Mouse (Mus musculus) thymus, adult 2 months (tissue): ENCODE data around the gene Mrtfb. TPM values are rescaled to one million over a fixed set of nuclear protein-coding genes. Genes with fewer than 3 reads are reported as not detected.
"Not testable (repeated sequence)": the region's sequence is repeated elsewhere in the genome, so short reads cannot be mapped to it uniquely, and the experiment has no call there.

Experiments used
- DNase-seq: peaks from one replicate; pipeline ENCODE4 v3.0.0; 2021
- H3K27ac ChIP-seq: fragments of 200-500 bp; 2 replicates; pipeline ENCODE4 v1.5.1; 2012; ENCODE audit warnings: low read length, control low read depth; ENCODE audit not compliant: control insufficient read depth, insufficient read depth
- H3K27me3 ChIP-seq: fragments of 200-500 bp; 2 replicates; pipeline ENCODE4 v1.6.1; 2012; ENCODE audit warnings: mild to moderate bottlenecking, low read length, moderate library complexity, mixed read lengths; ENCODE audit not compliant: control insufficient read depth, insufficient read depth
- H3K36me3 ChIP-seq: fragments of 200-500 bp; 2 replicates; pipeline ENCODE4 v1.6.1; 2012; ENCODE audit warnings: mild to moderate bottlenecking, low read length, moderate library complexity; ENCODE audit not compliant: control insufficient read depth, insufficient read depth
- H3K4me1 ChIP-seq: fragments of 200-500 bp; replicated peaks from 2 replicates; pipeline ENCODE4 v1.6.1; 2012; ENCODE audit warnings: low read length; ENCODE audit not compliant: control insufficient read depth, insufficient read depth
- H3K4me3 ChIP-seq: fragments of 200-500 bp; 2 replicates; pipeline ENCODE4 v1.5.1; 2012; ENCODE audit warnings: mild to moderate bottlenecking, low read length, control low read depth, moderate library complexity; ENCODE audit not compliant: control insufficient read depth, insufficient read depth
- CTCF ChIP-seq: fragments of 200-500 bp; IDR thresholded peaks from 2 replicates; pipeline ENCODE4 v1.5.1; 2012; ENCODE audit warnings: mild to moderate bottlenecking, control low read depth, low read length, moderate library complexity, borderline replicate concordance; ENCODE audit not compliant: control insufficient read depth, poor library complexity, insufficient read depth; ENCODE audit errors: extremely low read depth
- POLR2A ChIP-seq: fragments of 200-500 bp; IDR thresholded peaks from 2 replicates; pipeline ENCODE4 v1.6.1; 2012; ENCODE audit warnings: mild to moderate bottlenecking, low read length, control low read depth, moderate library complexity; ENCODE audit not compliant: control insufficient read depth, poor library complexity, insufficient read depth; ENCODE audit errors: extremely low read depth
- WGBS: fragments of 180-500 bp; shearing (Covaris S2); methylation state at CpG from one replicate; pipeline ENCODE4 v1.1.7; 2018; 5-methylcytosine and 5-hydroxymethylcytosine counted together
- polyA plus RNA-seq: library from polyadenylated mRNA; depleted of rRNA; stranded (reverse); fragments of >200 nt; gene quantifications from 2 replicates; pipeline ENCODE4 v1.2.3, GENCODE M21; 2012

The Mrtfb gene
- polyA plus RNA-seq, 1 experiment = 8.5 TPM

- H3K4me1 ChIP-seq = no peaks in the 10 kb centered on the region
- no peaks in the 10 kb centered on the region for H3K27me3 ChIP-seq
- H3K36me3 ChIP-seq = no peaks in the 10 kb centered on the region
- no peak overlapping the region for H3K4me3 ChIP-seq
- TF ChIP-seq CTCF = no peak
- no peak for TF ChIP-seq POLR2A
- H3K27ac ChIP-seq = no peak overlapping the region
- DNase-seq = no peak
- WGBS = 97% methylated on average over 3 of the region's 3 CpGs
Measured at GRCm38 (mm10) chr16:13266312-13266711, 10.0 kb downstream of the Mrtfb start.

GRCm38 (mm10) chr16:13267350-13267904 is 11.1 kb downstream of the Mrtfb start:
- no peak for DNase-seq
- Histone ChIP-seq H3K27ac (no peak overlapping the region), H3K36me3 (no peaks in the 10 kb centered on the region), H3K27me3 (no peaks in the 10 kb centered on the region), H3K4me1 (no peaks in the 10 kb centered on the region), H3K4me3 (no peak overlapping the region)
- WGBS = 92% methylated on average over 3 of the region's 3 CpGs
- TF ChIP-seq POLR2A (no peak), CTCF (no peak)

- WGBS = 100% methylated on average over 2 of the region's 2 CpGs
Measured at GRCm38 (mm10) chr16:13269426-13269825, 13.1 kb downstream of the Mrtfb start.

GRCm38 (mm10) chr16:13276258-13276657 is 20.0 kb downstream of the Mrtfb start:
- H3K27ac ChIP-seq = no peak overlapping the region
- no peak overlapping the region for H3K4me3 ChIP-seq
- WGBS = 97% methylated on average over 2 of the region's 2 CpGs
- no peaks in the 10 kb centered on the region for H3K27me3 ChIP-seq
- DNase-seq = no peak
- TF ChIP-seq CTCF (no peak), POLR2A (no peak)
- H3K36me3 ChIP-seq = no peaks in the 10 kb centered on the region
- H3K4me1 ChIP-seq = no peaks in the 10 kb centered on the region

More at GRCm38 (mm10) chr16:13269426-13269825, 13.1 kb downstream of the Mrtfb start:
- no peak overlapping the region for H3K4me3 ChIP-seq
- H3K27me3 ChIP-seq = no peaks in the 10 kb centered on the region
- H3K27ac ChIP-seq = no peak overlapping the region
- TF ChIP-seq CTCF = no peak
- no peak for TF ChIP-seq POLR2A
- DNase-seq = no peak
- no peaks in the 10 kb centered on the region for H3K4me1 ChIP-seq
- H3K36me3 ChIP-seq = no peaks in the 10 kb centered on the region

GRCm38 (mm10) chr16:13276709-13277399 is 20.6 kb downstream of the Mrtfb start:
- TF ChIP-seq CTCF (no peak), POLR2A (no peak)
- Histone ChIP-seq H3K4me3 (no peak overlapping the region), H3K27me3 (no peaks in the 10 kb centered on the region), H3K27ac (no peak overlapping the region), H3K4me1 (no peaks in the 10 kb centered on the region), H3K36me3 (no peaks in the 10 kb centered on the region)
- no peak for DNase-seq
- WGBS = 80% methylated on average over 3 of the region's 3 CpGs

GRCm38 (mm10) chr16:13286425-13286824 is 30.1 kb downstream of the Mrtfb start:
- not testable (repeated sequence) for H3K27me3 ChIP-seq, H3K4me3 ChIP-seq, H3K27ac ChIP-seq, H3K4me1 ChIP-seq, DNase-seq, H3K36me3 ChIP-seq

GRCm38 (mm10) chr16:13297860-13298259 is 41.6 kb downstream of the Mrtfb start:
- TF ChIP-seq POLR2A (no peak), CTCF (no peak)
- no peaks in the 10 kb centered on the region for H3K27me3 ChIP-seq
- H3K4me3 ChIP-seq = no peak overlapping the region
- WGBS = 52% methylated on average over 1 of the region's 1 CpGs
- H3K27ac ChIP-seq = no peak overlapping the region
- no peaks in the 10 kb centered on the region for H3K36me3 ChIP-seq
- no peak for DNase-seq
- no peaks in the 10 kb centered on the region for H3K4me1 ChIP-seq

GRCm38 (mm10) chr16:13298991-13299390 is 42.7 kb downstream of the Mrtfb start:
- Histone ChIP-seq H3K4me1 (no peaks in the 10 kb centered on the region), H3K27ac (no peak overlapping the region), H3K27me3 (no peaks in the 10 kb centered on the region), H3K36me3 (no peaks in the 10 kb centered on the region), H3K4me3 (no peak overlapping the region)
- TF ChIP-seq CTCF (no peak), POLR2A (no peak)
- DNase-seq = no peak
- 21% methylated on average over 2 of the region's 2 CpGs for WGBS
